Mouse (Mus musculus): ENCODE measurements around the gene Erap1.
A peak's percentile ranks its signal among the peaks of the same experiment; 100 is the strongest.
"Not testable (repeated sequence)": the region's sequence is repeated elsewhere in the genome, so short reads cannot be mapped to it uniquely, and the experiment has no call there.

Gene Erap1

GRCm38 (mm10) chr13:74639712-74640522 is 549 bp downstream of the Erap1 start:
- Histone ChIP-seq H3K4me3 (replicated peaks; ENCODE audit: low read length) (peak overlapping the region; percentile 88), H3K9me3 (ENCODE audit: low read length) (no peaks in the 10 kb centered on the region), H3K4me1 (replicated peaks; ENCODE audit: low read depth, low read length) (peaks cover 8% of the 10 kb centered on the region), H3K36me3 (ENCODE audit: insufficient read depth, low read length) (no peaks in the 10 kb centered on the region), H3K27me3 (ENCODE audit: insufficient read depth, low read length) (peaks cover 20% of the 10 kb centered on the region)
- no peak for TF ChIP-seq NANOG (IDR thresholded peaks at IDR 0.05; ENCODE audit: borderline replicate concordance, low read length)
- no peak for TF ChIP-seq CTCF (conservative IDR thresholded peaks at IDR 0.05; ENCODE audit: low read length)
- TF ChIP-seq POU5F1 (IDR thresholded peaks at IDR 0.05; ENCODE audit: borderline replicate concordance, low read length), result no peak

- Histone ChIP-seq H3K27me3 (ENCODE audit: insufficient read depth, low read length) (peaks cover 20% of the 10 kb centered on the region), H3K4me3 (replicated peaks; ENCODE audit: low read length) (peak overlapping the region; percentile 88; the same call in 1 of the 2 replicates)
- H3K36me3 ChIP-seq (ENCODE audit: insufficient read depth, low read length); H3K9me3 ChIP-seq (ENCODE audit: low read length); H3K4me1 ChIP-seq (replicated peaks; ENCODE audit: low read depth, low read length): not testable (repeated sequence)
These were observed 1.2 kb downstream of the Erap1 start for GRCm38 (mm10) chr13:74640523-74640920.

- no peaks in the 10 kb centered on the region; the same call in 1 of the 2 replicates for H3K36me3 ChIP-seq (ENCODE audit: insufficient read depth, low read length)
- H3K27me3 ChIP-seq (ENCODE audit: insufficient read depth, low read length), result no peaks in the 10 kb centered on the region
- H3K9me3 ChIP-seq (ENCODE audit: low read length), result no peaks in the 10 kb centered on the region
- H3K4me3 ChIP-seq (replicated peaks; ENCODE audit: low read length), result no peak overlapping the region
- H3K4me1 ChIP-seq (replicated peaks; ENCODE audit: low read depth, low read length), result no peaks in the 10 kb centered on the region
- TF ChIP-seq POU5F1 (IDR thresholded peaks at IDR 0.05; ENCODE audit: borderline replicate concordance, low read length) (no peak), NANOG (IDR thresholded peaks at IDR 0.05; ENCODE audit: borderline replicate concordance, low read length) (no peak), CTCF (conservative IDR thresholded peaks at IDR 0.05; ENCODE audit: low read length) (no peak)
These were observed 56.3 kb downstream of the Erap1 start for GRCm38 (mm10) chr13:74695497-74696193.

- Histone ChIP-seq H3K4me1 (replicated peaks; ENCODE audit: low read depth, low read length) (no peaks in the 10 kb centered on the region), H3K9me3 (ENCODE audit: low read length) (no peaks in the 10 kb centered on the region), H3K27me3 (ENCODE audit: insufficient read depth, low read length) (no peaks in the 10 kb centered on the region), H3K4me3 (replicated peaks; ENCODE audit: low read length) (no peak overlapping the region), H3K36me3 (ENCODE audit: insufficient read depth, low read length) (no peaks in the 10 kb centered on the region; the same call in 1 of the 2 replicates)
- TF ChIP-seq CTCF (conservative IDR thresholded peaks at IDR 0.05; ENCODE audit: low read length) (no peak), NANOG (IDR thresholded peaks at IDR 0.05; ENCODE audit: borderline replicate concordance, low read length) (no peak), POU5F1 (IDR thresholded peaks at IDR 0.05; ENCODE audit: borderline replicate concordance, low read length) (no peak)
These were observed 56.9 kb downstream of the Erap1 start for GRCm38 (mm10) chr13:74696225-74696624.

GRCm38 (mm10) chr13:74719002-74719401 is 79.6 kb downstream of the Erap1 start:
- Histone ChIP-seq H3K9me3 (ENCODE audit: low read length) (peaks cover 19% of the 10 kb centered on the region), H3K4me3 (replicated peaks; ENCODE audit: low read length) (no peak overlapping the region), H3K4me1 (replicated peaks; ENCODE audit: low read depth, low read length) (no peaks in the 10 kb centered on the region), H3K36me3 (ENCODE audit: insufficient read depth, low read length) (peaks cover 27% of the 10 kb centered on the region), H3K27me3 (ENCODE audit: insufficient read depth, low read length) (no peaks in the 10 kb centered on the region)
- TF ChIP-seq NANOG (IDR thresholded peaks at IDR 0.05; ENCODE audit: borderline replicate concordance, low read length) (no peak), POU5F1 (IDR thresholded peaks at IDR 0.05; ENCODE audit: borderline replicate concordance, low read length) (no peak), CTCF (conservative IDR thresholded peaks at IDR 0.05; ENCODE audit: low read length) (no peak)

GRCm38 (mm10) chr13:74733726-74734125 is 94.4 kb downstream of the Erap1 start:
- H3K4me3 ChIP-seq (replicated peaks; ENCODE audit: low read length), result no peak overlapping the region
- H3K4me1 ChIP-seq (replicated peaks; ENCODE audit: low read depth, low read length), result no peaks in the 10 kb centered on the region
- H3K27me3 ChIP-seq (ENCODE audit: insufficient read depth, low read length), result no peaks in the 10 kb centered on the region
- H3K36me3 ChIP-seq (ENCODE audit: insufficient read depth, low read length), result peaks cover 35% of the 10 kb centered on the region
- no peak for TF ChIP-seq NANOG (IDR thresholded peaks at IDR 0.05; ENCODE audit: borderline replicate concordance, low read length)
- no peak for TF ChIP-seq CTCF (conservative IDR thresholded peaks at IDR 0.05; ENCODE audit: low read length)
- TF ChIP-seq POU5F1 (IDR thresholded peaks at IDR 0.05; ENCODE audit: borderline replicate concordance, low read length), result no peak
- H3K9me3 ChIP-seq (ENCODE audit: low read length), result no peaks in the 10 kb centered on the region

GRCm38 (mm10) chr13:74735834-74736233 is 96.5 kb downstream of the Erap1 start:
- Histone ChIP-seq H3K9me3 (ENCODE audit: low read length) (no peaks in the 10 kb centered on the region), H3K4me3 (replicated peaks; ENCODE audit: low read length) (no peak overlapping the region), H3K27me3 (ENCODE audit: insufficient read depth, low read length) (no peaks in the 10 kb centered on the region), H3K36me3 (ENCODE audit: insufficient read depth, low read length) (peaks cover 32% of the 10 kb centered on the region), H3K4me1 (replicated peaks; ENCODE audit: low read depth, low read length) (no peaks in the 10 kb centered on the region)
- TF ChIP-seq POU5F1 (IDR thresholded peaks at IDR 0.05; ENCODE audit: borderline replicate concordance, low read length) (no peak), CTCF (conservative IDR thresholded peaks at IDR 0.05; ENCODE audit: low read length) (no peak), NANOG (IDR thresholded peaks at IDR 0.05; ENCODE audit: borderline replicate concordance, low read length) (no peak)

GRCm38 (mm10) chr13:74736396-74736795 is 97.0 kb downstream of the Erap1 start:
- Histone ChIP-seq H3K4me1 (replicated peaks; ENCODE audit: low read depth, low read length) (no peaks in the 10 kb centered on the region), H3K4me3 (replicated peaks; ENCODE audit: low read length) (no peak overlapping the region), H3K36me3 (ENCODE audit: insufficient read depth, low read length) (peaks cover 30% of the 10 kb centered on the region), H3K27me3 (ENCODE audit: insufficient read depth, low read length) (no peaks in the 10 kb centered on the region), H3K9me3 (ENCODE audit: low read length) (no peaks in the 10 kb centered on the region)
- TF ChIP-seq CTCF (conservative IDR thresholded peaks at IDR 0.05; ENCODE audit: low read length) (no peak), POU5F1 (IDR thresholded peaks at IDR 0.05; ENCODE audit: borderline replicate concordance, low read length) (no peak), NANOG (IDR thresholded peaks at IDR 0.05; ENCODE audit: borderline replicate concordance, low read length) (no peak)
